Mouse (Mus musculus) lung, embryonic 14.5 days (tissue): Measurements from ENCODE around the gene Grb14. TPM values are rescaled to one million over a fixed set of nuclear protein-coding genes. Genes with fewer than 3 reads are reported as not detected.

Experiments used
- ATAC-seq: fragments of 200-750 bp; cut with Nextera tagmentation; 2 replicates; pipeline ENCODE4 v1.8.0; 2017; ENCODE audit warnings: mild to moderate bottlenecking, moderate TSS enrichment, moderate library complexity; ENCODE audit not compliant: insufficient read depth
- DNase-seq: peaks from one replicate; pipeline ENCODE4 v3.0.0-alpha.2; 2015
- H3K27ac ChIP-seq: fragments of 300-500 bp; sonication (generic); 2 replicates; pipeline ENCODE4 v1.5.1; 2014; ENCODE audit warnings: low read depth, mild to moderate bottlenecking, moderate library complexity
- H3K27me3 ChIP-seq: fragments of 300-500 bp; sonication (generic); 2 replicates; pipeline ENCODE4 v1.6.1; 2014; ENCODE audit warnings: low read length, control low read depth; ENCODE audit not compliant: insufficient read depth
- H3K36me3 ChIP-seq: fragments of 300-500 bp; sonication (generic); 2 replicates; pipeline ENCODE4 v1.6.1; 2014; ENCODE audit warnings: control low read depth; ENCODE audit not compliant: insufficient read depth
- H3K4me1 ChIP-seq: fragments of 300-500 bp; sonication (generic); 2 replicates; pipeline ENCODE4 v1.6.1; 2014; ENCODE audit warnings: antibody characterized with exemption, control low read depth; ENCODE audit not compliant: insufficient read depth
- H3K4me2 ChIP-seq: fragments of 300-500 bp; sonication (generic); 2 replicates; pipeline ENCODE4 v1.6.1; 2014; ENCODE audit warnings: mild to moderate bottlenecking
- H3K4me3 ChIP-seq: fragments of 300-500 bp; sonication (generic); 2 replicates; pipeline ENCODE4 v1.5.1; 2014; ENCODE audit warnings: low read depth, low read length
- H3K9ac ChIP-seq: fragments of 300-500 bp; sonication (generic); 2 replicates; pipeline ENCODE4 v1.6.1; 2014
- H3K9me3 ChIP-seq: fragments of 300-500 bp; sonication (generic); 2 replicates; pipeline ENCODE4 v1.6.1; 2016; ENCODE audit warnings: low read depth, low read length, control low read depth
- CTCF ChIP-seq: IDR thresholded peaks from 2 replicates; pipeline ENCODE4 v1.5.1; 2016; ENCODE audit warnings: antibody characterized with exemption, low read depth
- WGBS: fragments of 180-500 bp; shearing (Covaris S2); extraction: QIAGEN DNeasy Blood & Tissue Kit; methylation state at CpG from one replicate; pipeline ENCODE4 v1.1.7; 2014; 5-methylcytosine and 5-hydroxymethylcytosine counted together
- polyA plus RNA-seq: library from polyadenylated mRNA; unstranded; fragments of >200 nt; fragmentation: Nextera tagmentation; extraction: Ambion mirVana; gene quantifications from 2 replicates; pipeline ENCODE4 v1.2.1, GENCODE M21; 2014

The Grb14 gene
- polyA plus RNA-seq, 1 experiment from 2014 or later: 32.5 TPM

GRCm38 (mm10) chr2:65037546-65037945 is 12.8 kb upstream of the Grb14 start:
- Histone ChIP-seq H3K4me2 (no peak overlapping the region), H3K4me1 (no peaks in the 10 kb centered on the region), H3K4me3 (no peak overlapping the region), H3K9me3 (no peaks in the 10 kb centered on the region), H3K27ac (no peak overlapping the region), H3K27me3 (no peaks in the 10 kb centered on the region), H3K9ac (no peak overlapping the region), H3K36me3 (no peaks in the 10 kb centered on the region)
- 43% methylated on average over 8 of the region's 8 CpGs for WGBS
- no peak for ATAC-seq
- DNase-seq: no peak
- no peak for TF ChIP-seq CTCF

GRCm38 (mm10) chr2:65022363-65023240 is 2.2 kb downstream of the Grb14 start:
- Histone ChIP-seq H3K9ac (peak overlapping the region; percentile 72), H3K4me3 (peak overlapping the region; percentile 70), H3K4me1 (no peaks in the 10 kb centered on the region), H3K27me3 (no peaks in the 10 kb centered on the region), H3K4me2 (peak overlapping the region; percentile 97), H3K27ac (peak overlapping the region; percentile 63), H3K9me3 (no peaks in the 10 kb centered on the region), H3K36me3 (no peaks in the 10 kb centered on the region)
- ATAC-seq (peak; percentile 94), DNase-seq (peak; percentile 83)
- under 1% methylated on average over 67 of the region's 71 CpGs for WGBS
- peak; percentile 59 for TF ChIP-seq CTCF

GRCm38 (mm10) chr2:65021691-65022362 is 3.0 kb downstream of the Grb14 start:
- Histone ChIP-seq H3K4me1 (no peaks in the 10 kb centered on the region), H3K9ac (peak overlapping the region; percentile 72), H3K4me3 (peak overlapping the region; percentile 70), H3K4me2 (peak overlapping the region; percentile 97), H3K27ac (peak overlapping the region; percentile 63; the same call in 1 of the 2 replicates), H3K9me3 (no peaks in the 10 kb centered on the region), H3K36me3 (no peaks in the 10 kb centered on the region), H3K27me3 (no peaks in the 10 kb centered on the region)
- TF ChIP-seq CTCF: no peak
- 6% methylated on average over 15 of the region's 15 CpGs for WGBS
- DNase-seq (peak; percentile 57), ATAC-seq (peak; percentile 12; the same call in 1 of the 2 replicates)

- H3K9ac ChIP-seq: no peak overlapping the region
- H3K4me3 ChIP-seq: no peak overlapping the region
- TF ChIP-seq CTCF: no peak
- no peaks in the 10 kb centered on the region for H3K27me3 ChIP-seq
- whole genome bisulfite sequencing: 85% methylated on average over 2 of the region's 2 CpGs
- no peak overlapping the region for H3K4me2 ChIP-seq
- H3K4me1 ChIP-seq: no peaks in the 10 kb centered on the region
- no peaks in the 10 kb centered on the region for H3K36me3 ChIP-seq
- H3K9me3 ChIP-seq: no peaks in the 10 kb centered on the region
- ATAC-seq (no peak), DNase-seq (no peak)
- H3K27ac ChIP-seq: no peak overlapping the region
Observed at GRCm38 (mm10) chr2:65017375-65017774, 7.4 kb downstream of the Grb14 start.

- H3K4me2 ChIP-seq: no peak overlapping the region
- no peak for TF ChIP-seq CTCF
- no peak overlapping the region for H3K4me3 ChIP-seq
- DNase-seq (no peak), ATAC-seq (no peak)
- H3K9ac ChIP-seq: no peak overlapping the region
- 85% methylated on average over 3 of the region's 3 CpGs for WGBS
- no peaks in the 10 kb centered on the region for H3K27me3 ChIP-seq
- no peaks in the 10 kb centered on the region for H3K36me3 ChIP-seq
- no peaks in the 10 kb centered on the region for H3K9me3 ChIP-seq
- H3K27ac ChIP-seq: no peak overlapping the region
- H3K4me1 ChIP-seq: no peaks in the 10 kb centered on the region
Observed at GRCm38 (mm10) chr2:65014552-65014951, 10.2 kb downstream of the Grb14 start.

GRCm38 (mm10) chr2:65010105-65010504 is 14.7 kb downstream of the Grb14 start:
- H3K9ac ChIP-seq: no peak overlapping the region
- no peak overlapping the region for H3K4me3 ChIP-seq
- no peak overlapping the region for H3K4me2 ChIP-seq
- DNase-seq (peak; percentile 10), ATAC-seq (no peak)
- WGBS: 75% methylated on average over 3 of the region's 3 CpGs
- H3K4me1 ChIP-seq: no peaks in the 10 kb centered on the region
- no peaks in the 10 kb centered on the region for H3K27me3 ChIP-seq
- H3K9me3 ChIP-seq: no peaks in the 10 kb centered on the region
- H3K27ac ChIP-seq: no peak overlapping the region
- no peak for TF ChIP-seq CTCF
- H3K36me3 ChIP-seq: no peaks in the 10 kb centered on the region

- H3K27me3 ChIP-seq: no peaks in the 10 kb centered on the region
- ATAC-seq: no peak
- H3K36me3 ChIP-seq: no peaks in the 10 kb centered on the region
- no peak overlapping the region for H3K27ac ChIP-seq
- H3K4me2 ChIP-seq: no peak overlapping the region
- H3K9ac ChIP-seq: no peak overlapping the region
- no peak overlapping the region for H3K4me3 ChIP-seq
- H3K9me3 ChIP-seq: no peaks in the 10 kb centered on the region
- no peak for DNase-seq
- no peak for TF ChIP-seq CTCF
- 61% methylated on average over 2 of the region's 2 CpGs for WGBS
- H3K4me1 ChIP-seq: no peaks in the 10 kb centered on the region
Observed at GRCm38 (mm10) chr2:65007396-65007795, 17.4 kb downstream of the Grb14 start.
